Mouse (Mus musculus) midbrain, embryonic 11.5 days (tissue): ENCODE measurements around the gene Zfp113. TPM values are rescaled to one million over a fixed set of nuclear protein-coding genes. Genes with fewer than 3 reads are reported as not detected.

ENCODE experiments used
- ATAC-seq: fragments of 200-750 bp; cut with Nextera tagmentation; 2 replicates; pipeline ENCODE4 v1.8.0; 2017; ENCODE audit warnings: moderate TSS enrichment, moderate library complexity; ENCODE audit not compliant: low FRiP score
- DNase-seq: peaks from one replicate; pipeline ENCODE4 v3.0.0; 2015; ENCODE audit warnings: low spot score; ENCODE audit errors: missing footprints
- H3K27ac ChIP-seq: fragments of 300-500 bp; sonication (generic); 2 replicates; pipeline ENCODE4 v1.5.1; 2014; ENCODE audit warnings: low read depth, low read length
- H3K27me3 ChIP-seq: fragments of 300-500 bp; sonication (generic); 2 replicates; pipeline ENCODE4 v1.6.1; 2014; ENCODE audit warnings: mild to moderate bottlenecking, low read length, moderate library complexity, mixed read lengths; ENCODE audit not compliant: control insufficient read depth, insufficient read depth
- H3K36me3 ChIP-seq: fragments of 300-500 bp; sonication (generic); 2 replicates; pipeline ENCODE4 v1.6.1; 2014; ENCODE audit warnings: mild to moderate bottlenecking, low read length, moderate library complexity, mixed read lengths; ENCODE audit not compliant: control insufficient read depth, insufficient read depth
- H3K4me1 ChIP-seq: fragments of 300-500 bp; sonication (generic); 2 replicates; pipeline ENCODE4 v1.6.1; 2014; ENCODE audit warnings: low read length; ENCODE audit not compliant: control insufficient read depth, insufficient read depth
- H3K4me2 ChIP-seq: fragments of 300-500 bp; sonication (generic); 2 replicates; pipeline ENCODE4 v1.6.1; 2014; ENCODE audit warnings: mild to moderate bottlenecking, moderate library complexity
- H3K4me3 ChIP-seq: fragments of 300-500 bp; sonication (generic); 2 replicates; pipeline ENCODE4 v1.5.1; 2014; ENCODE audit warnings: low read depth, low read length
- H3K9ac ChIP-seq: fragments of 300-500 bp; sonication (generic); 2 replicates; pipeline ENCODE4 v1.6.1; 2014; ENCODE audit warnings: low read length
- H3K9me3 ChIP-seq: fragments of 300-500 bp; sonication (generic); 2 replicates; pipeline ENCODE4 v1.6.1; 2016; ENCODE audit warnings: low read length; ENCODE audit not compliant: control insufficient read depth
- WGBS: fragments of 180-500 bp; shearing (Covaris S2); extraction: QIAGEN DNeasy Blood & Tissue Kit; methylation state at CpG from one replicate; pipeline ENCODE4 v1.1.7; 2014; 5-methylcytosine and 5-hydroxymethylcytosine counted together
- polyA plus RNA-seq: library from polyadenylated mRNA; unstranded; fragments of >200 nt; fragmentation: Nextera tagmentation; extraction: Ambion mirVana; gene quantifications from 2 replicates; pipeline ENCODE4 v1.2.1, GENCODE M21; 2014

The Zfp113 gene
- polyA plus RNA-seq, 1 experiment from 2014 or later, result 27.4 TPM

GRCm38 (mm10) chr5:138173217-138173616, 17.7 kb upstream of the Zfp113 start:
- Histone ChIP-seq H3K9me3 (no peaks in the 10 kb centered on the region), H3K4me3 (no peak overlapping the region), H3K9ac (no peak overlapping the region), H3K4me1 (peaks cover 12% of the 10 kb centered on the region), H3K36me3 (peaks cover 13% of the 10 kb centered on the region), H3K27me3 (no peaks in the 10 kb centered on the region), H3K27ac (no peak overlapping the region), H3K4me2 (no peak overlapping the region)
- no peak for ATAC-seq
- DNase-seq, result no peak
- WGBS, result 92% methylated on average over 3 of the region's 3 CpGs

GRCm38 (mm10) chr5:138171695-138172491, 16.3 kb upstream of the Zfp113 start, which contains the start of the genes Ap4m1 and Mcm7:
Gene Ap4m1 (plus strand): TSS chr5:138172002.
Gene Mcm7 (minus strand): TSS chr5:138172422.
- Histone ChIP-seq H3K9me3 (no peaks in the 10 kb centered on the region), H3K4me1 (peaks cover 12% of the 10 kb centered on the region), H3K27me3 (no peaks in the 10 kb centered on the region), H3K36me3 (peaks cover 20% of the 10 kb centered on the region), H3K4me3 (peak within 1 kb of the TSS; percentile 81), H3K27ac (peak within 1 kb of the TSS; percentile 93), H3K4me2 (peak within 1 kb of the TSS; percentile 78), H3K9ac (peak within 1 kb of the TSS; percentile 91)
- ATAC-seq (peak; percentile 93), DNase-seq (peak; percentile 98)
- under 1% methylated on average over 54 of the region's 54 CpGs for WGBS

GRCm38 (mm10) chr5:138170936-138171561, 15.5 kb upstream of the Zfp113 start:
- H3K9me3 ChIP-seq, result no peaks in the 10 kb centered on the region
- no peaks in the 10 kb centered on the region for H3K27me3 ChIP-seq
- H3K4me2 ChIP-seq, result peak overlapping the region; percentile 78
- peak overlapping the region; percentile 81 for H3K4me3 ChIP-seq
- peak overlapping the region; percentile 93 for H3K27ac ChIP-seq
- H3K4me1 ChIP-seq, result peaks cover 12% of the 10 kb centered on the region
- peak; percentile 100 for DNase-seq
- ATAC-seq, result peak; percentile 90
- H3K9ac ChIP-seq, result peak overlapping the region; percentile 91
- peaks cover 23% of the 10 kb centered on the region for H3K36me3 ChIP-seq
- WGBS, result under 1% methylated on average over 47 of the region's 47 CpGs

- WGBS, result 85% methylated on average over 8 of the region's 8 CpGs
- Histone ChIP-seq H3K9me3 (no peaks in the 10 kb centered on the region), H3K27ac (no peak overlapping the region), H3K4me2 (no peak overlapping the region), H3K4me1 (peaks cover 11% of the 10 kb centered on the region), H3K27me3 (no peaks in the 10 kb centered on the region), H3K36me3 (peaks cover 41% of the 10 kb centered on the region), H3K9ac (no peak overlapping the region), H3K4me3 (no peak overlapping the region)
- DNase-seq (no peak), ATAC-seq (no peak)
These were observed 10.1 kb upstream of the Zfp113 start for GRCm38 (mm10) chr5:138165594-138165993.

GRCm38 (mm10) chr5:138163610-138164009, 8.1 kb upstream of the Zfp113 start:
- no peaks in the 10 kb centered on the region for H3K9me3 ChIP-seq
- H3K4me1 ChIP-seq, result peaks cover 5% of the 10 kb centered on the region
- no peak overlapping the region for H3K27ac ChIP-seq
- DNase-seq, result peak; percentile 89
- H3K36me3 ChIP-seq, result peaks cover 37% of the 10 kb centered on the region
- no peak overlapping the region for H3K4me3 ChIP-seq
- no peak overlapping the region for H3K9ac ChIP-seq
- H3K4me2 ChIP-seq, result no peak overlapping the region
- 77% methylated on average over 10 of the region's 10 CpGs for WGBS
- H3K27me3 ChIP-seq, result no peaks in the 10 kb centered on the region
- no peak for ATAC-seq

- ATAC-seq (no peak), DNase-seq (no peak)
- Histone ChIP-seq H3K9me3 (no peaks in the 10 kb centered on the region), H3K27me3 (no peaks in the 10 kb centered on the region), H3K27ac (no peak overlapping the region), H3K36me3 (peaks cover 33% of the 10 kb centered on the region), H3K9ac (no peak overlapping the region), H3K4me1 (peaks cover 5% of the 10 kb centered on the region), H3K4me3 (no peak overlapping the region), H3K4me2 (no peak overlapping the region)
- WGBS, result 76% methylated on average over 6 of the region's 6 CpGs
These were observed 7.5 kb upstream of the Zfp113 start for GRCm38 (mm10) chr5:138163046-138163445.

GRCm38 (mm10) chr5:138160842-138161665, 5.5 kb upstream of the Zfp113 start, which contains the start of gene Cops6:
Gene Cops6 (plus strand): TSS chr5:138161071.
- Histone ChIP-seq H3K4me3 (peak within 1 kb of the TSS; percentile 81), H3K4me1 (peaks cover 5% of the 10 kb centered on the region), H3K36me3 (peaks cover 18% of the 10 kb centered on the region), H3K9ac (peak within 1 kb of the TSS; percentile 86), H3K4me2 (peak within 1 kb of the TSS; percentile 81), H3K27me3 (no peaks in the 10 kb centered on the region), H3K9me3 (no peaks in the 10 kb centered on the region), H3K27ac (peak within 1 kb of the TSS; percentile 30)
- ATAC-seq (peak; percentile 96), DNase-seq (peak; percentile 99)
- under 1% methylated on average over 42 of the region's 42 CpGs for WGBS

- ATAC-seq (no peak; the same call in 1 of the 2 replicates), DNase-seq (peak; percentile 84)
- Histone ChIP-seq H3K4me1 (peaks cover 5% of the 10 kb centered on the region), H3K4me3 (peak overlapping the region; percentile 81), H3K36me3 (peaks cover 12% of the 10 kb centered on the region), H3K4me2 (peak overlapping the region; percentile 81; the same call in 1 of the 2 replicates), H3K27me3 (no peaks in the 10 kb centered on the region), H3K9me3 (no peaks in the 10 kb centered on the region), H3K9ac (peak overlapping the region; percentile 86), H3K27ac (no peak overlapping the region)
- WGBS, result 68% methylated on average over 7 of the region's 7 CpGs
These were observed 4.7 kb upstream of the Zfp113 start for GRCm38 (mm10) chr5:138160224-138160762.
